Mouse (Mus musculus) limb, embryonic 15.5 days (tissue): ENCODE measurements around the gene Timm44. TPM values are rescaled to one million over a fixed set of nuclear protein-coding genes. Genes with fewer than 3 reads are reported as not detected.
A peak's percentile ranks its signal among the peaks of the same experiment; 100 is the strongest.

Experiments used
- ATAC-seq: fragments of 200-750 bp; cut with Nextera tagmentation; 2 replicates; pipeline ENCODE4 v1.8.0; 2017; ENCODE audit warnings: low read depth, moderate TSS enrichment; ENCODE audit not compliant: insufficient number of reproducible peaks, low FRiP score, low TSS enrichment
- H3K27ac ChIP-seq: fragments of 300-500 bp; sonication (generic); 2 replicates; pipeline ENCODE4 v1.5.1; 2015; ENCODE audit warnings: moderate library complexity, mild to moderate bottlenecking, inconsistent platforms
- H3K27me3 ChIP-seq: fragments of 300-500 bp; sonication (generic); 2 replicates; pipeline ENCODE4 v1.6.1; 2015; ENCODE audit warnings: inconsistent platforms
- H3K36me3 ChIP-seq: fragments of 300-500 bp; sonication (generic); 2 replicates; pipeline ENCODE4 v1.6.1; 2015; ENCODE audit warnings: inconsistent platforms
- H3K4me1 ChIP-seq: fragments of 300-500 bp; sonication (generic); 2 replicates; pipeline ENCODE4 v1.6.1; 2015; ENCODE audit warnings: inconsistent platforms
- H3K4me2 ChIP-seq: fragments of 300-500 bp; sonication (generic); 2 replicates; pipeline ENCODE4 v1.6.1; 2015; ENCODE audit warnings: mild to moderate bottlenecking, inconsistent platforms
- H3K4me3 ChIP-seq: fragments of 300-500 bp; sonication (generic); 2 replicates; pipeline ENCODE4 v1.5.1; 2015; ENCODE audit warnings: mild to moderate bottlenecking, inconsistent platforms
- H3K9ac ChIP-seq: fragments of 300-500 bp; sonication (generic); 2 replicates; pipeline ENCODE4 v1.6.1; 2015; ENCODE audit warnings: inconsistent platforms
- H3K9me3 ChIP-seq: fragments of 300-500 bp; sonication (generic); 2 replicates; pipeline ENCODE4 v1.6.1; 2016; ENCODE audit warnings: inconsistent platforms
- WGBS: fragments of 180-500 bp; shearing (Covaris S2); methylation state at CpG from one replicate; pipeline ENCODE4 v1.1.7; 2015; 5-methylcytosine and 5-hydroxymethylcytosine counted together
- polyA plus RNA-seq: library from polyadenylated mRNA; unstranded; fragments of >200 nt; fragmentation: Nextera tagmentation; extraction: Ambion mirVana; gene quantifications from 2 replicates; pipeline ENCODE4 v1.2.1, GENCODE M21; 2015

Gene Timm44
- polyA plus RNA-seq, 1 experiment from 2014 or later = 52.9 TPM

- H3K36me3 ChIP-seq = peaks cover 29% of the 10 kb centered on the region
- H3K9me3 ChIP-seq = no peaks in the 10 kb centered on the region
- H3K4me1 ChIP-seq = 0 out of 2 replicates have a peak, but pooled peaks cover 2% of the 10 kb centered on the region
- WGBS = 49% methylated on average over 3 of the region's 3 CpGs
- no peak overlapping the region for H3K27ac ChIP-seq
- H3K9ac ChIP-seq = no peak overlapping the region
- H3K27me3 ChIP-seq = no peaks in the 10 kb centered on the region
- H3K4me2 ChIP-seq = no peak overlapping the region
- ATAC-seq = no peak
- H3K4me3 ChIP-seq = no peak overlapping the region
These were observed 37.8 kb upstream of the Timm44 start for GRCm38 (mm10) chr8:4313254-4314124.

- Histone ChIP-seq H3K4me2 (no peak overlapping the region), H3K4me1 (0 out of 2 replicates have a peak, but pooled peaks cover 2% of the 10 kb centered on the region), H3K27ac (no peak overlapping the region), H3K9ac (no peak overlapping the region), H3K4me3 (no peak overlapping the region), H3K27me3 (no peaks in the 10 kb centered on the region), H3K36me3 (peaks cover 41% of the 10 kb centered on the region), H3K9me3 (no peaks in the 10 kb centered on the region)
- ATAC-seq = no peak
These were observed 36.4 kb upstream of the Timm44 start for GRCm38 (mm10) chr8:4312104-4312503.

- no peaks in the 10 kb centered on the region for H3K27me3 ChIP-seq
- peaks cover 88% of the 10 kb centered on the region for H3K36me3 ChIP-seq
- no peaks in the 10 kb centered on the region for H3K4me1 ChIP-seq
- H3K9me3 ChIP-seq = no peaks in the 10 kb centered on the region
- H3K4me3 ChIP-seq = no peak overlapping the region
- 71% methylated on average over 2 of the region's 2 CpGs for WGBS
- no peak overlapping the region for H3K9ac ChIP-seq
- no peak overlapping the region for H3K4me2 ChIP-seq
- ATAC-seq = no peak
- H3K27ac ChIP-seq = no peak overlapping the region
These were observed 30.1 kb upstream of the Timm44 start for GRCm38 (mm10) chr8:4305838-4306237.

- Histone ChIP-seq H3K4me1 (no peaks in the 10 kb centered on the region), H3K9ac (no peak overlapping the region), H3K9me3 (no peaks in the 10 kb centered on the region), H3K27ac (no peak overlapping the region), H3K36me3 (peaks cover 88% of the 10 kb centered on the region), H3K27me3 (no peaks in the 10 kb centered on the region), H3K4me3 (no peak overlapping the region), H3K4me2 (no peak overlapping the region)
- WGBS = 80% methylated on average over 3 of the region's 3 CpGs
- no peak for ATAC-seq
These were observed 28.4 kb upstream of the Timm44 start for GRCm38 (mm10) chr8:4304124-4304547.

DNA sequence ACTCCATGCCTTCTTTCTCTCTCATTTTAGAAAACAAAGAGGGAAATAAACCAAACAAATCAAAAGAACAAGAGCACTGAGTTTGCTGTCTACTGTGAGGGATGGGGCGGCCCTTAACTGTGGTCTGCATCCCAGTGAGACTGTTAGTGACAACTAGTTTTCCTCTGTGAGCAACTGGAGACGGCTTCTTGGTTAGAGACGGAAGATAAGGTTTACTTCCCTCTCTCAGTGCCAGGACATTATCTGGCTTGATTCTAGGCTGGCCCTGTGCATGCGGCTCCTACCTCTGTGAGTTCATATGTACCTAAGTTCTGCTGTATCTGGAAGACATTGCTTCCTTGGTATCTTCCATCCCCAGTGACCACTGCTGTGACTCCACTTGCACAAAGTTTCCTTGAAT lies 22.1 kb upstream of the Timm44 start:
- Histone ChIP-seq H3K4me3 (no peak overlapping the region), H3K27me3 (no peaks in the 10 kb centered on the region), H3K4me2 (no peak overlapping the region), H3K9me3 (no peaks in the 10 kb centered on the region), H3K9ac (no peak overlapping the region), H3K36me3 (peaks cover 88% of the 10 kb centered on the region), H3K4me1 (no peaks in the 10 kb centered on the region), H3K27ac (no peak overlapping the region)
- WGBS = 91% methylated on average over 4 of the region's 4 CpGs
- no peak for ATAC-seq

- Histone ChIP-seq H3K9ac (no peak overlapping the region), H3K4me3 (no peak overlapping the region), H3K27me3 (no peaks in the 10 kb centered on the region), H3K27ac (no peak overlapping the region), H3K9me3 (no peaks in the 10 kb centered on the region), H3K4me2 (no peak overlapping the region), H3K36me3 (peaks cover 85% of the 10 kb centered on the region), H3K4me1 (no peaks in the 10 kb centered on the region)
- ATAC-seq = no peak
- whole genome bisulfite sequencing = 92% methylated on average over 5 of the region's 5 CpGs
These were observed 17.0 kb upstream of the Timm44 start for GRCm38 (mm10) chr8:4292738-4293137.

DNA sequence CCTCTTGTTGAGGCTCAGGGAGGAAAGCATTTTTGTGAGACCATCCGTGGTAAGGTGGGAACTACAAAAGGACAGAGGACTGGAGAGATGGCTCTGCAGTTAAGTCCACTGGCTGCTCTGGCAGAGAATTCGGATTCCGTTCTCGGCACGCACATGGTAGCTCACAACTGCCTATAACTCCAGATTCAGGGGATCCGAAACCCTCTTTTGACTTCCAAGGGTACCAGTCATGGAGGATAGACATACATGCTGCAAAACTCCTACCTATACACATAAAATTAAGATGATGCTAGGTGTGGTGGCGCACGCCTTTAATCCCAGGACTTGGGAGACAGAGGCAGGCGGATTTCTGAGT lies 375 bp upstream of the Timm44 start:
- no peaks in the 10 kb centered on the region for H3K9me3 ChIP-seq
- H3K27me3 ChIP-seq = no peaks in the 10 kb centered on the region
- peak overlapping the region; percentile 78 for H3K4me3 ChIP-seq
- peak overlapping the region; percentile 59 for H3K9ac ChIP-seq
- peak overlapping the region; percentile 64 for H3K27ac ChIP-seq
- H3K36me3 ChIP-seq = peaks cover 27% of the 10 kb centered on the region
- ATAC-seq = peak; percentile 57; the same call in 1 of the 2 replicates
- WGBS = 23% methylated on average over 9 of the region's 9 CpGs
- H3K4me2 ChIP-seq = peak overlapping the region; percentile 61
- H3K4me1 ChIP-seq = peaks cover 6% of the 10 kb centered on the region

DNA sequence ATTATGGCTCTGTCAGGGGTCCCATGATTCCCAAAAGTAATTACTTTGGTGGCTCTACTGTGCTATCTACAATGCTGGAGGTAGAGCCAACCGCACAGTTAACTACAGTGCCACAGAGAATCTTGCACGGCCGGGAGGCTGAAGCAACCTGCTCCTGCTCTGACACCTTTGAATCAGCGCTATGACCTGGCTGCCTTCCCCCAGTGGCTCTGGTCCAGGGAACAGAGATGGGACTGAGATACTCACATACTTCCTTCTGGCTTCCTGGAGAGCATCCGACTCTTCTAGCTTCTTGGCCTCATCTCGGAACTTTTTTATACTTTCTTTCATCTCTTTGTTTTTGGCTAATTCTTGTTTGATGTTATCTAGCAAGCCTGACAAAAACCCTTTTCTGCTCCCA lies 6.1 kb downstream of the Timm44 start:
- no peak overlapping the region for H3K27ac ChIP-seq
- peaks cover 1% of the 10 kb centered on the region for H3K4me1 ChIP-seq
- no peak overlapping the region for H3K4me3 ChIP-seq
- no peak for ATAC-seq
- WGBS = 92% methylated on average over 6 of the region's 6 CpGs
- no peak overlapping the region for H3K4me2 ChIP-seq
- no peaks in the 10 kb centered on the region for H3K27me3 ChIP-seq
- H3K36me3 ChIP-seq = peaks cover 90% of the 10 kb centered on the region
- H3K9me3 ChIP-seq = no peaks in the 10 kb centered on the region
- no peak overlapping the region for H3K9ac ChIP-seq

DNA sequence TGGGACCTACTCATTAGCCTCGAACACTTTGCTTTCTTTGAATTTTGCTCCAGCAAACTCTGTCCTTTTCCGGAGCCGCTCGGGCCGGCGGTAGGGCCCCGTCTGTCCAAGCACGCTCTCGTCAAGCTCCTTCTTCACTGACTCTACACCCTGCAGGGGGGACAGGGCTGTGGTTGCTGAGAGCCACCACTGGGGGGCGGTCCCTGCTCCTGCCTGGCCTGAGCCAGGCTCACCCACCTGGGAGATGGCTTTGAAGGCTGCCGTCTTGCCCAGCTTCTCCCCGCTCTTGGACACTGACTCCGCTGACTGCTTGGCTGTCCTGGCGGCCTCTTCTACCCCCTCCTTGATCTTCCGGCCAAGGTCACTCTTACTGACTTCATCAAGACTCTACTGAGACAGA lies 8.1 kb downstream of the Timm44 start:
- Histone ChIP-seq H3K36me3 (peaks cover 92% of the 10 kb centered on the region), H3K9ac (no peak overlapping the region), H3K27me3 (no peaks in the 10 kb centered on the region), H3K4me2 (no peak overlapping the region), H3K4me1 (no peaks in the 10 kb centered on the region), H3K4me3 (no peak overlapping the region), H3K9me3 (no peaks in the 10 kb centered on the region), H3K27ac (no peak overlapping the region)
- no peak for ATAC-seq
- 82% methylated on average over 15 of the region's 15 CpGs for WGBS

DNA sequence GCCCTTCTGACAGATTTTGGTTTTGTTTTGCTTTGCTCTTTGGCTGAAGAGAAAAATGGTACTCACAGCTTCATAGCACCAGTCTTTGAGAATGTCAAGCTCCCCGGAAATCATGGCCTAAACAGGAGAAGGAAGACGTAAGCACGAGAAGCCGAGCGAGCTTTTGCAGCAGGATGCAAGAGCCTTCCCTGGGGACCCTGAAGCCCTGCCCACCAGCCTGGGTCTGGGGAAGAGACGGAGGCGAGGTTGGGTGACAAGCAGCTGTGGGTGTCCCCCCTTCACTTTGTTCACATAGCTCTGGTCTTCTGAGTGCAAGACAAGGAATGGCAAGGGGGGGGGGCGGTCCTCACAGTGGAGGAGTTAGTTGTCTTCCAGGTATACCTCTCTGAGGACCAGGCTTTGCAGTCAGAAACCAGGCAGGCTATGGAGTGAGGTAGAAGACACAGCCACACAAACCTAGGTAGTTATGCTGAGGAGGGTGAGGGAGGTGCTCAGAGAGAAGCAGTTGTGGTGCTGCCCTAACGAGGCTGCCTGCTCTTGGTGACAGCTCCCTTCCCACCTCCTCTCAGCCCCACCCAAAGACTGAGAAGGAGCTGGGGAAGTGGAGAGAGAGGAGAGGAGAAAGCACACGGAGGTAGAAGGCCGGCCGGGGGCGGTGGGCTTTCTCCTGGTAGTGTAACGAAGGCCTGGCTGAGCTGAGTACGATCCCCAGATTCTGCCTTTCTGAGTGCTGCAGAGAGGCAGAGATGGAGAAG lies 10.4 kb downstream of the Timm44 start:
- no peak for ATAC-seq
- no peaks in the 10 kb centered on the region for H3K9me3 ChIP-seq
- H3K27me3 ChIP-seq = no peaks in the 10 kb centered on the region
- H3K27ac ChIP-seq = no peak overlapping the region
- H3K36me3 ChIP-seq = peaks cover 97% of the 10 kb centered on the region
- no peak overlapping the region for H3K4me3 ChIP-seq
- H3K4me2 ChIP-seq = no peak overlapping the region
- no peak overlapping the region for H3K9ac ChIP-seq
- no peaks in the 10 kb centered on the region for H3K4me1 ChIP-seq
- WGBS = 93% methylated on average over 15 of the region's 15 CpGs

GRCm38 (mm10) chr8:4263105-4263791 lies 12.5 kb downstream of the Timm44 start:
- Histone ChIP-seq H3K27me3 (no peaks in the 10 kb centered on the region), H3K4me1 (peaks cover 8% of the 10 kb centered on the region), H3K4me2 (no peak overlapping the region), H3K9ac (no peak overlapping the region), H3K9me3 (no peaks in the 10 kb centered on the region), H3K4me3 (no peak overlapping the region), H3K36me3 (peaks cover 85% of the 10 kb centered on the region), H3K27ac (no peak overlapping the region)
- ATAC-seq = no peak
- WGBS = 89% methylated on average over 8 of the region's 8 CpGs

GRCm38 (mm10) chr8:4259805-4260170 lies 15.9 kb downstream of the Timm44 start:
- peaks cover 24% of the 10 kb centered on the region for H3K4me1 ChIP-seq
- no peaks in the 10 kb centered on the region for H3K27me3 ChIP-seq
- peaks cover 73% of the 10 kb centered on the region for H3K36me3 ChIP-seq
- 72% methylated on average over 4 of the region's 4 CpGs for WGBS
- H3K9me3 ChIP-seq = no peaks in the 10 kb centered on the region
- no peak overlapping the region for H3K4me3 ChIP-seq
- no peak overlapping the region for H3K9ac ChIP-seq
- H3K4me2 ChIP-seq = peak overlapping the region; percentile 90; the same call in 1 of the 2 replicates
- no peak for ATAC-seq
- H3K27ac ChIP-seq = peak overlapping the region; percentile 69
